Mouse (Mus musculus) forebrain, embryonic 13.5 days (tissue): ENCODE measurements around the gene Cytl1. TPM values are rescaled to one million over a fixed set of nuclear protein-coding genes. Genes with fewer than 3 reads are reported as not detected.

Experiments
- ATAC-seq: fragments of 200-750 bp; cut with Nextera tagmentation; 2 replicates; pipeline ENCODE4 v1.8.0; 2017
- H3K27ac ChIP-seq: fragments of 300-500 bp; sonication (generic); 2 replicates; pipeline ENCODE4 v1.5.1; 2015; ENCODE audit warnings: inconsistent platforms, mild to moderate bottlenecking, moderate library complexity
- H3K27me3 ChIP-seq: fragments of 300-500 bp; sonication (generic); 2 replicates; pipeline ENCODE4 v1.6.1; 2015; ENCODE audit warnings: mild to moderate bottlenecking, inconsistent platforms
- H3K36me3 ChIP-seq: fragments of 300-500 bp; sonication (generic); 2 replicates; pipeline ENCODE4 v1.6.1; 2015; ENCODE audit warnings: mild to moderate bottlenecking, inconsistent platforms; ENCODE audit not compliant: poor library complexity, severe bottlenecking
- H3K4me1 ChIP-seq: fragments of 300-500 bp; sonication (generic); 2 replicates; pipeline ENCODE4 v1.6.1; 2015; ENCODE audit warnings: inconsistent platforms
- H3K4me2 ChIP-seq: fragments of 300-500 bp; sonication (generic); 2 replicates; pipeline ENCODE4 v1.6.1; 2015; ENCODE audit warnings: inconsistent platforms, mild to moderate bottlenecking, moderate library complexity
- H3K4me3 ChIP-seq: fragments of 300-500 bp; sonication (generic); 2 replicates; pipeline ENCODE4 v1.5.1; 2015; ENCODE audit warnings: mild to moderate bottlenecking, inconsistent platforms
- H3K9ac ChIP-seq: fragments of 300-500 bp; sonication (generic); 2 replicates; pipeline ENCODE4 v1.6.1; 2015; ENCODE audit warnings: mild to moderate bottlenecking, inconsistent platforms
- H3K9me3 ChIP-seq: fragments of 300-500 bp; sonication (generic); replicated peaks from 2 replicates; pipeline ENCODE4 v1.6.1; 2016; ENCODE audit warnings: inconsistent platforms
- WGBS: fragments of 180-500 bp; shearing (Covaris S2); methylation state at CpG from one replicate; pipeline ENCODE4 v1.1.7; 2015; 5-methylcytosine and 5-hydroxymethylcytosine counted together
- polyA plus RNA-seq: library from polyadenylated mRNA; unstranded; fragments of >200 nt; fragmentation: Nextera tagmentation; extraction: Ambion mirVana; gene quantifications from 2 replicates; pipeline ENCODE4 v1.2.1, GENCODE M21; 2015

Gene Cytl1
- polyA plus RNA-seq, result not detected in 2 replicates

GRCm38 (mm10) chr5:37735224-37735623, at the start of gene Cytl1:
Gene Cytl1, plus strand, starts transcription at chr5:37735519.
- no peak within 1 kb of the TSS for H3K9ac ChIP-seq
- H3K9me3 ChIP-seq, result no peaks in the 10 kb centered on the region
- 28% methylated on average over 5 of the region's 5 CpGs for WGBS
- no peak within 1 kb of the TSS for H3K4me3 ChIP-seq
- no peaks in the 10 kb centered on the region for H3K36me3 ChIP-seq
- no peak within 1 kb of the TSS for H3K4me2 ChIP-seq
- no peak within 1 kb of the TSS for H3K27ac ChIP-seq
- H3K27me3 ChIP-seq, result no peaks in the 10 kb centered on the region
- 0 out of 2 replicates have a peak, but pooled peaks cover 4% of the 10 kb centered on the region for H3K4me1 ChIP-seq
- no peak for ATAC-seq

GRCm38 (mm10) chr5:37692759-37693158, 42.6 kb upstream of the Cytl1 start:
- Histone ChIP-seq H3K27me3 (no peaks in the 10 kb centered on the region), H3K4me2 (no peak overlapping the region), H3K9me3 (no peaks in the 10 kb centered on the region), H3K4me3 (no peak overlapping the region), H3K36me3 (no peaks in the 10 kb centered on the region), H3K4me1 (peaks cover 19% of the 10 kb centered on the region), H3K27ac (no peak overlapping the region), H3K9ac (no peak overlapping the region)
- no peak for ATAC-seq
- WGBS, result 89% methylated on average over 3 of the region's 3 CpGs

- H3K4me1 ChIP-seq, result peaks cover 26% of the 10 kb centered on the region
- H3K4me3 ChIP-seq, result no peak overlapping the region
- WGBS, result 9% methylated on average over 4 of the region's 4 CpGs
- no peak overlapping the region for H3K9ac ChIP-seq
- H3K9me3 ChIP-seq, result no peaks in the 10 kb centered on the region
- no peaks in the 10 kb centered on the region for H3K27me3 ChIP-seq
- no peaks in the 10 kb centered on the region for H3K36me3 ChIP-seq
- ATAC-seq, result peak; percentile 33; the same call in 1 of the 2 replicates
- no peak overlapping the region for H3K4me2 ChIP-seq
- H3K27ac ChIP-seq, result no peak overlapping the region
Measured at GRCm38 (mm10) chr5:37695773-37696172, 39.5 kb upstream of the Cytl1 start.

GRCm38 (mm10) chr5:37697286-37697685, 38.0 kb upstream of the Cytl1 start:
- Histone ChIP-seq H3K9me3 (no peaks in the 10 kb centered on the region; the same call in 1 of the 2 replicates), H3K4me3 (no peak overlapping the region), H3K9ac (no peak overlapping the region), H3K27ac (no peak overlapping the region), H3K36me3 (no peaks in the 10 kb centered on the region), H3K27me3 (no peaks in the 10 kb centered on the region), H3K4me1 (peaks cover 26% of the 10 kb centered on the region), H3K4me2 (no peak overlapping the region)
- 90% methylated on average over 7 of the region's 7 CpGs for WGBS
- no peak for ATAC-seq

GRCm38 (mm10) chr5:37699757-37700156, 35.6 kb upstream of the Cytl1 start:
- Histone ChIP-seq H3K4me2 (no peak overlapping the region), H3K36me3 (no peaks in the 10 kb centered on the region)
- 78% methylated on average over 12 of the region's 12 CpGs for WGBS

GRCm38 (mm10) chr5:37704962-37705361, 30.4 kb upstream of the Cytl1 start:
- no peaks in the 10 kb centered on the region for H3K36me3 ChIP-seq
- no peak overlapping the region for H3K4me2 ChIP-seq
- WGBS, result 74% methylated on average over 2 of the region's 2 CpGs
- H3K9ac ChIP-seq, result no peak overlapping the region
- H3K9me3 ChIP-seq, result peaks cover 9% of the 10 kb centered on the region
- H3K4me3 ChIP-seq, result no peak overlapping the region
- H3K4me1 ChIP-seq, result 0 out of 2 replicates have a peak, but pooled peaks cover 1% of the 10 kb centered on the region
- H3K27ac ChIP-seq, result no peak overlapping the region
- ATAC-seq, result no peak
- no peaks in the 10 kb centered on the region for H3K27me3 ChIP-seq

More at GRCm38 (mm10) chr5:37699757-37700156, 35.6 kb upstream of the Cytl1 start:
- Histone ChIP-seq H3K4me3 (no peak overlapping the region), H3K4me1 (peaks cover 23% of the 10 kb centered on the region), H3K9me3 (no peaks in the 10 kb centered on the region; the same call in 1 of the 2 replicates), H3K9ac (no peak overlapping the region), H3K27ac (no peak overlapping the region), H3K27me3 (no peaks in the 10 kb centered on the region)
- peak; percentile 79; the same call in 1 of the 2 replicates for ATAC-seq

- Histone ChIP-seq H3K4me2 (no peak overlapping the region), H3K9ac (no peak overlapping the region), H3K4me1 (no peaks in the 10 kb centered on the region), H3K4me3 (no peak overlapping the region), H3K9me3 (peaks cover 12% of the 10 kb centered on the region), H3K27ac (no peak overlapping the region), H3K36me3 (0 out of 2 replicates have a peak, but pooled peaks cover 4% of the 10 kb centered on the region), H3K27me3 (no peaks in the 10 kb centered on the region)
- ATAC-seq, result no peak
- WGBS, result 68% methylated on average over 3 of the region's 3 CpGs
Measured at GRCm38 (mm10) chr5:37708124-37708523, 27.2 kb upstream of the Cytl1 start.

- Histone ChIP-seq H3K4me3 (no peak overlapping the region), H3K9me3 (peaks cover 12% of the 10 kb centered on the region), H3K36me3 (0 out of 2 replicates have a peak, but pooled peaks cover 4% of the 10 kb centered on the region), H3K27ac (no peak overlapping the region), H3K4me2 (no peak overlapping the region), H3K9ac (no peak overlapping the region), H3K27me3 (no peaks in the 10 kb centered on the region), H3K4me1 (peaks cover 3% of the 10 kb centered on the region; the same call in 1 of the 2 replicates)
- no peak for ATAC-seq
- 91% methylated on average over 5 of the region's 5 CpGs for WGBS
Measured at GRCm38 (mm10) chr5:37709257-37709904, 25.9 kb upstream of the Cytl1 start.

- under 1% methylated on average over 40 of the region's 40 CpGs for WGBS
- H3K36me3 ChIP-seq, result 0 out of 2 replicates have a peak, but pooled peaks cover 4% of the 10 kb centered on the region
- H3K27ac ChIP-seq, result peak within 1 kb of the TSS; percentile 75
- H3K9me3 ChIP-seq, result 0 out of 2 replicates have a peak, but pooled peaks cover 3% of the 10 kb centered on the region
- peak within 1 kb of the TSS; percentile 81 for H3K9ac ChIP-seq
- peaks cover 9% of the 10 kb centered on the region; the same call in 1 of the 2 replicates for H3K4me1 ChIP-seq
- ATAC-seq, result peak; percentile 92
- H3K4me2 ChIP-seq, result peak within 1 kb of the TSS; percentile 81
- H3K4me3 ChIP-seq, result peak within 1 kb of the TSS; percentile 54
- peaks cover 28% of the 10 kb centered on the region for H3K27me3 ChIP-seq
Measured at GRCm38 (mm10) chr5:37716505-37717372, 18.6 kb upstream of the Cytl1 start, which contains the start of gene Stk32b. Gene Stk32b, minus strand, starts transcription at chr5:37717171.

- Histone ChIP-seq H3K9ac (peak overlapping the region; percentile 81), H3K27ac (peak overlapping the region; percentile 75), H3K4me1 (peaks cover 9% of the 10 kb centered on the region; the same call in 1 of the 2 replicates), H3K9me3 (0 out of 2 replicates have a peak, but pooled peaks cover 3% of the 10 kb centered on the region), H3K36me3 (0 out of 2 replicates have a peak, but pooled peaks cover 1% of the 10 kb centered on the region), H3K4me2 (peak overlapping the region; percentile 81), H3K4me3 (peak overlapping the region; percentile 54), H3K27me3 (peaks cover 28% of the 10 kb centered on the region)
- 0% methylated on average over 14 of the region's 14 CpGs for WGBS
- peak; percentile 66 for ATAC-seq
Measured at GRCm38 (mm10) chr5:37717384-37717963, 17.8 kb upstream of the Cytl1 start.

GRCm38 (mm10) chr5:37720670-37721069, 14.6 kb upstream of the Cytl1 start:
- 41% methylated on average over 6 of the region's 6 CpGs for WGBS
- Histone ChIP-seq H3K4me1 (0 out of 2 replicates have a peak, but pooled peaks cover 6% of the 10 kb centered on the region), H3K27me3 (peaks cover 26% of the 10 kb centered on the region), H3K9ac (no peak overlapping the region), H3K36me3 (no peaks in the 10 kb centered on the region), H3K4me2 (no peak overlapping the region), H3K9me3 (no peaks in the 10 kb centered on the region), H3K27ac (no peak overlapping the region), H3K4me3 (no peak overlapping the region)
- ATAC-seq, result no peak
